Mouse (Mus musculus) E14TG2a.4 (cell line): ENCODE data around the gene Cntnap1.

Experiments
- CTCF ChIP-seq: conservative IDR thresholded peaks from 2 replicates; pipeline ENCODE4 v1.5.1; 2014; ENCODE audit warnings: low read length
- NANOG ChIP-seq: IDR thresholded peaks from 2 replicates; pipeline ENCODE4 v1.6.1; 2014; ENCODE audit warnings: borderline replicate concordance, low read length, mixed read lengths
- POU5F1 ChIP-seq: IDR thresholded peaks from 2 replicates; pipeline ENCODE4 v1.6.1; 2014; ENCODE audit warnings: low read length, borderline replicate concordance

DNA sequence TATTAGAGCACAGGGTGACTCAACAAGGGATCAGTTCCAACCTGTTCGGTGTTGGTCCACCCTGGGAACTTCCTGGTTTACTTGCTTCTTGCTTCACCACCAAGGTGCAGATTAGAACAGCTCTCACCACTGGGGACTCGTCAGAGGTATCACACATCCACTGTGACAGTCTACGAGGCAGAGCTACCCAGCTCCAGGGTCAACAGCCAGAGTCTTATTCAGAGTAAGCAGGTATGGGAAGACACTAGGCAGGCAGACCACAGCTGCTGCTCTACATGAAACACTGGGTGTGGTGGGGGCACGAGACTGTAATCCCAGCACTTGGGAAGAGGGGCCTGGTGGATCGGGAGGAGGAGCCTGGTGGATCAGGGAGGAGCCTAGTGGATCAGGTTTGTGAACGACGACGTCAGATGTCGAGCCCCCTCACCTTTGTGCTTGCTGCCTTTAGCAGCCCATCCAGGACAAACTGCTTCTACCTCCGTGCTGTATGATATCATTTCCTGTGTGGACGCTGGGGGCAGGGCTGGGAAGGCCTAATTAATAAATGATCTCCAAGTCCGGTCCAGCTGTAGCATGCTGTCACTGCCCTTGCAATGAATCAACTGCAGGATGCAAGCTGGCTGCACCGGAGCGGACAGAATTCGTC is 31.7 kb upstream of the Cntnap1 start:
- TF ChIP-seq CTCF (no peak), POU5F1 (no peak), NANOG (no peak)
